Mouse (Mus musculus) forebrain, postnatal 0 days (tissue): ENCODE measurements around the gene Scarb2. TPM values are rescaled to one million over a fixed set of nuclear protein-coding genes. Genes with fewer than 3 reads are reported as not detected.

Source experiments
- ATAC-seq: fragments of 200-750 bp; cut with Nextera tagmentation; 2 replicates; pipeline ENCODE4 v1.8.0; 2017; ENCODE audit warnings: mild to moderate bottlenecking, moderate library complexity
- DNase-seq: peaks from one replicate; pipeline ENCODE4 v3.0.0-alpha.2; 2015
- H3K27ac ChIP-seq: fragments of 300-500 bp; sonication (generic); 2 replicates; pipeline ENCODE4 v1.5.1; 2014; ENCODE audit warnings: low read depth, mild to moderate bottlenecking, antibody characterized with exemption, low read length, moderate library complexity, mixed read lengths
- H3K27me3 ChIP-seq: fragments of 300-500 bp; sonication (generic); 2 replicates; pipeline ENCODE4 v1.6.1; 2014; ENCODE audit warnings: mild to moderate bottlenecking, low read length, mixed read lengths; ENCODE audit not compliant: insufficient read depth
- H3K36me3 ChIP-seq: fragments of 300-500 bp; sonication (generic); 2 replicates; pipeline ENCODE4 v1.6.1; 2014; ENCODE audit warnings: mild to moderate bottlenecking, moderate library complexity; ENCODE audit not compliant: insufficient read depth
- H3K4me1 ChIP-seq: fragments of 300-500 bp; sonication (generic); 2 replicates; pipeline ENCODE4 v1.6.1; 2014; ENCODE audit warnings: antibody characterized with exemption; ENCODE audit not compliant: insufficient read depth
- H3K4me2 ChIP-seq: fragments of 300-500 bp; sonication (generic); 2 replicates; pipeline ENCODE4 v1.6.1; 2014; ENCODE audit warnings: low read depth, mild to moderate bottlenecking, moderate library complexity
- H3K4me3 ChIP-seq: fragments of 300-500 bp; sonication (generic); 2 replicates; pipeline ENCODE4 v1.5.1; 2014; ENCODE audit warnings: low read depth, low read length, mixed read lengths
- H3K9ac ChIP-seq: fragments of 300-500 bp; sonication (generic); 2 replicates; pipeline ENCODE4 v1.6.1; 2014; ENCODE audit warnings: mild to moderate bottlenecking
- H3K9me3 ChIP-seq: fragments of 300-500 bp; sonication (generic); 2 replicates; pipeline ENCODE4 v1.6.1; 2016; ENCODE audit warnings: low read length
- CTCF ChIP-seq: sonication (generic); IDR thresholded peaks from 2 replicates; pipeline ENCODE4 v1.5.1; 2016; ENCODE audit warnings: antibody characterized with exemption, control low read depth, low read depth
- WGBS: fragments of 180-500 bp; shearing (Covaris S2); extraction: QIAGEN DNeasy Blood & Tissue Kit; methylation state at CpG from one replicate; pipeline ENCODE4 v1.1.7; 2014; 5-methylcytosine and 5-hydroxymethylcytosine counted together
- polyA plus RNA-seq: library from polyadenylated mRNA; unstranded; fragments of >200 nt; fragmentation: Nextera tagmentation; extraction: Ambion mirVana; gene quantifications from 2 replicates; pipeline ENCODE4 v1.2.1, GENCODE M21; 2015
- total RNA-seq: library from RNA; depleted of rRNA; stranded (reverse); fragments of >200 nt; gene quantifications from 2 replicates; pipeline ENCODE4 v1.2.3, GENCODE M21; 2014

The Scarb2 gene
- total and polyA plus RNA-seq, 2 experiments from 2014 or later: 23.1 to 149 TPM

DNA sequence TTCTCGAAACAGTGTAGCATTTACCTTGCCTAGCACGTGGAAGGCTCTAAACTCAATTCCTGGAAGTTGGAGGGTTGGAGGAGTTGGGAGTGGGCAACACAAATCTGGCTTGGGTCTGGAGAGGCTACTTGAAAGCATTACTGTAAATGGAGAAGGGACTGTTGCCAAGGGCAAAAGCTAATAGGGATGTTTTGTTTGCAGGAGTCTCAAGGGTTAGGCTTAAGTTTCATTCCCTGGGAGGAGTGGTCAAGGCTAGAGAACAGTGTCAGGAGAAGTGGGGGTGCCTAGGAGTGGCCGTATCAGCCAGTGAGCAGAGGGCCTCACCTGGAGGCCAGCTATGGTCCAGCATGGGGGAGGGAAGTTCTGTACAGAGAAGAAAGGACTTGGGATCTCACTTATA is 18.2 kb downstream of the Scarb2 start:
- H3K4me1 ChIP-seq: no peaks in the 10 kb centered on the region
- H3K27me3 ChIP-seq: no peaks in the 10 kb centered on the region
- ATAC-seq: no peak
- no peak overlapping the region for H3K27ac ChIP-seq
- no peak for TF ChIP-seq CTCF
- no peak overlapping the region for H3K4me2 ChIP-seq
- WGBS: 77% methylated on average over 3 of the region's 3 CpGs
- H3K9me3 ChIP-seq: no peaks in the 10 kb centered on the region
- H3K36me3 ChIP-seq: peaks cover 16% of the 10 kb centered on the region
- H3K9ac ChIP-seq: no peak overlapping the region
- H3K4me3 ChIP-seq: no peak overlapping the region
- no peak for DNase-seq

DNA sequence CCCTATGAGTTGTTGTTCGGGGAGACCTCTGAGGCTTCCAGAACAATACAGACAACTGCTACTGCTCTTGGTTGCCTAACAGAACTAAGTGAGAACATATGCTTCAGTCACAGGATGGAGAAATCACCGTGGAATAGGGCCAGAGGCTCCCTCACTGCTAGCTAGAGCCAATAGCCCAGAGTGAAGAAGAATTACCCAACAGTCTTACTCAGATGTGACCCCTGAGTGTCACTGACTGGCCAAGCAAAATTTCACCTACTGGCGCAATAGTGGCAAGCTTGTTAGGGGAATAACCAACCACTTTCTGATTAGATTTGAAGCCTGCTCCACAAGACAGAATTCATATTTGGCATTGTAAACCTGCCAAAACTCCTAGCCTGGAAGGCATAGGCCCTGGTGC is 19.9 kb downstream of the Scarb2 start:
- WGBS: 78% methylated on average over 3 of the region's 3 CpGs

DNA sequence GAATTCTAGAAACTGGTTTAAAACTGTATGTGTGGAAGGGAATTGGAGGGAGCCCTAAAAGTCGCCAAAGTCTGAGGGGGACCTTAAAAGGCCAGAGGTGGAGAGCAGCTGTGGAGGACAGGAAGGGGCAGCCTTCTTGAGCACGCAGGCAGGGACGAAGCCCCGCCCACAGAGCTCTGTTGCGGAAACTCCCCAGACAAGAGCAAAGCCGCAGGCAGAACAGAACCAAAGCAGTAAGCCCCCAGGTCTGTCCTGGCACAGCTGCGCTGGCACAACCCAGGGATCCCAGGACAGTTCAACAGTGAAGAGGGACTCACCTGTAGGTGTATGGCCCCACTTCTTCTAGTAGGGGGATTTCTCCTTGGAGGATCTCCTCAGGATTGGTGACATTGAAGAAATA is 21.8 kb downstream of the Scarb2 start:
- Histone ChIP-seq H3K9me3 (no peaks in the 10 kb centered on the region), H3K9ac (no peak overlapping the region), H3K36me3 (peaks cover 28% of the 10 kb centered on the region), H3K27me3 (no peaks in the 10 kb centered on the region), H3K4me1 (no peaks in the 10 kb centered on the region), H3K4me3 (no peak overlapping the region), H3K27ac (no peak overlapping the region), H3K4me2 (no peak overlapping the region)
- DNase-seq: no peak
- TF ChIP-seq CTCF: no peak
- WGBS: 71% methylated on average over 7 of the region's 7 CpGs
- ATAC-seq: no peak

More for the DNA sequence above, 19.9 kb downstream of the Scarb2 start:
- H3K9ac ChIP-seq: no peak overlapping the region
- peaks cover 28% of the 10 kb centered on the region for H3K36me3 ChIP-seq
- H3K4me1 ChIP-seq: no peaks in the 10 kb centered on the region
- no peak for ATAC-seq
- H3K4me3 ChIP-seq: no peak overlapping the region
- no peak for TF ChIP-seq CTCF
- H3K9me3 ChIP-seq: no peaks in the 10 kb centered on the region
- no peak overlapping the region for H3K4me2 ChIP-seq
- no peak overlapping the region for H3K27ac ChIP-seq
- H3K27me3 ChIP-seq: no peaks in the 10 kb centered on the region
- no peak for DNase-seq

DNA sequence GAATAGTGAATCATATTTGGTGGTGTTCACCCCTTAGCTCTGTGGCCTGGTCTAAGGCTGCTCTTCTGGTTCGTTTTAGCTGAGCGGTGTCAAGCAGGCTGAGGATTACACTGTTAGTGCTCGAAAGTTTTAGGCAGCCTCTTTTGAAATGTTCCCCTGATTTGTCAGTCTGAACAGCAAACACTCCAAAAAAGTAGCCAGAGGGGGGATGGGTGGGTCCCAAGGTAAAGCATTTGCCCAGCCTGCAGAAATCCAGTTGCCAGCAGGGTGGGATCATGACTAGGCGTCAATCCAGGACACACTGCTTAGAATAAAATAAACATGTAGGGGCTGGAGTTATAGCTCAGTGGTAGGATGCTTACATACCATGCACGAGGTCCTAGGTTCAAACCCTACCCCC is 33.8 kb downstream of the Scarb2 start:
- no peaks in the 10 kb centered on the region for H3K27me3 ChIP-seq
- H3K9me3 ChIP-seq: no peaks in the 10 kb centered on the region
- WGBS: 78% methylated on average over 5 of the region's 5 CpGs
- H3K4me3 ChIP-seq: no peak overlapping the region
- H3K4me2 ChIP-seq: no peak overlapping the region
- no peak overlapping the region for H3K27ac ChIP-seq
- no peak overlapping the region for H3K9ac ChIP-seq
- DNase-seq (no peak), ATAC-seq (no peak)
- no peaks in the 10 kb centered on the region for H3K36me3 ChIP-seq
- no peaks in the 10 kb centered on the region for H3K4me1 ChIP-seq
- no peak for TF ChIP-seq CTCF

DNA sequence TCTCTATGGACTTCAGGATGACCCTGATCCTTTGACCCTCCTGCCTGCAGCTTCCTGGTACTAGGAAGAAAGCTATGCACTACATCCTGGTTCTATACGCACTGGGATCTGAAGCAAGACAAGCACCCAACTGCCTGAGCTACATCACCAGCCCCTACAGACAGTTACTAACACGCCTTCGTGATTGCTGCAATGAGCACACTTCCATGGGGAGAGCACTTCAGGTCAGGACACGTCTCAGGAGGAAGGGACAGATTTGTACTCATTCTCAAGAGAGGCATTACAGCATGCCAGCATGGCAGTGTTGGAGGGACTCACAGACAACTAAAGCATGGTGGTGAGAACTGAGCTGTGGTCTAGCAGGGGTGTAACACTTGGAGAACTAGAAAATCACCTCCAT is 35.1 kb downstream of the Scarb2 start:
- H3K4me3 ChIP-seq: no peak overlapping the region
- no peaks in the 10 kb centered on the region for H3K9me3 ChIP-seq
- H3K4me1 ChIP-seq: no peaks in the 10 kb centered on the region
- H3K36me3 ChIP-seq: no peaks in the 10 kb centered on the region
- no peak for ATAC-seq
- H3K27ac ChIP-seq: no peak overlapping the region
- DNase-seq: no peak
- H3K9ac ChIP-seq: no peak overlapping the region
- no peak overlapping the region for H3K4me2 ChIP-seq
- WGBS: 97% methylated on average over 4 of the region's 4 CpGs
- no peak for TF ChIP-seq CTCF
- no peaks in the 10 kb centered on the region for H3K27me3 ChIP-seq

DNA sequence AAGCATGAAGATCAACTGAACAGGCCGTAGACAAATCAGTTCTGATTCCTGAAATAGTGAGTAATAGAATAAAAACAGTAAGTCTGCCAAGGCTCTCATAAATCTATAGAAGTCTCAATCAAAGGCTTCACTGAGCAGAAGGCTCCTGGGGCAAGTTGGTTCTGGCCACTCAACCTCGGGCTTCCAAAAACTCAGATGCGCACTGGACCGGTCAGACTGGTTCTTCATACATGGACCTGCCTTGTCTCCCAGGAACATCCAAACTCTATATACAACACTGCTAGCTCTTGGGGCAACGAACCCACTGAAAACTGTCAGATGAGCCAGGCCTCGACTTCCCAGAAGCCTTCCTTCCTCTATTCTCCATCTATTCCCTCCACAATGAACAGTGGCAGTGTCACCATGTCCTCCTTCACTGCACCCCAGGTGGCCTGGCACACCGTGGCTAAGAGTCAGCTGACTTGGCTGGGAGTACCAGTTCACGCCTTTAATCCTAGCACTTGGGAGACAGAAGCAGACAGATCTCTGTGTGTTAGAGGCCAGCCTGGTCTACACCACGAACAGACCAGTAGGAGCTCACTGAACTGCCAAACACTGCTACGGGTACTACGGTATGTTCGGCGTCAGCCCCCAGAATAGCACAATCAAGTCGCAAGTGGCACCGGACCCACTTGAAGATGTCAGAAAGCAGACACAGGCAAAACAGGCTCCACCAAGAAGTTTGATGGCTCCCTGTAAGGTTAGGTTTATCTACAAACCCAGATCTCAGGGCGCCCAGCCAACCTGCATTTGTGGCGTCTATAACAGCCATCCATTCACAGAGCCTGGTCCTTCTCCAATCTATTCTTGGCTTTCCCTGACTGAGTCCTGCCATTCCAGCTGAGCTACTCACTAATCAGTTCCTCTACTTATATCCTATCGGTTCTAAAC is 37.2 kb downstream of the Scarb2 start:
- no peak overlapping the region for H3K4me3 ChIP-seq
- 90% methylated on average over 18 of the region's 18 CpGs for WGBS
- ATAC-seq: no peak

DNA sequence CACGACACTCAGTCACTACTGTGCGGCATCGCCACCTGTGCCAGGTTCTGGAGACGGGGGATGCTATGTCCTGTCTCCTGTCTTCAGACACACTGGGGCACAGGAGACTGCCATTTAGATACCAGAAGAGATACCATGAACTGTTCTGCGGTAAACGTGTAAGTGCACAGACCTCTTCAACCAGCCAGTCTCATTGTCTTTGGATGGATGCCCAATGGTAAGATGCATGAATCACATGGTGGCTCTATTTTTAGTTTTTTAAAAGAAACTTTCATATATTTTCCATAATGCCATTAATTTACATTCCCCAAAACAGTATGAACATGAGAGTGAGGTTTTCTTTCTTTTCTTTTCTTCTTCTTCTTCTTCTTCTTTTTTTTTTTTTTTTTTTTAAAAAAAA is 38.4 kb downstream of the Scarb2 start:
- ATAC-seq (no peak), DNase-seq (no peak)
- Histone ChIP-seq H3K4me2 (no peak overlapping the region), H3K27ac (no peak overlapping the region), H3K9me3 (no peaks in the 10 kb centered on the region), H3K27me3 (no peaks in the 10 kb centered on the region), H3K4me1 (no peaks in the 10 kb centered on the region), H3K4me3 (no peak overlapping the region), H3K9ac (no peak overlapping the region), H3K36me3 (no peaks in the 10 kb centered on the region)
- WGBS: 85% methylated on average over 6 of the region's 6 CpGs
- TF ChIP-seq CTCF: no peak

More for the DNA sequence above, 37.2 kb downstream of the Scarb2 start:
- H3K27me3 ChIP-seq: no peaks in the 10 kb centered on the region
- no peak overlapping the region for H3K4me2 ChIP-seq
- no peaks in the 10 kb centered on the region for H3K9me3 ChIP-seq
- no peaks in the 10 kb centered on the region for H3K36me3 ChIP-seq
- no peak for DNase-seq
- no peak overlapping the region for H3K9ac ChIP-seq
- H3K4me1 ChIP-seq: no peaks in the 10 kb centered on the region
- no peak for TF ChIP-seq CTCF
- no peak overlapping the region for H3K27ac ChIP-seq
